ENCODE assay signal across 21 mouse cellular contexts in genomic region chr14:79489150-79489549, GRCm38 (mm10). TPM values are rescaled to one million over a fixed set of nuclear protein-coding genes. Genes with fewer than 3 reads are reported as not detected.
DNase-seq lines count a peak whose midpoint lies in the region; ATAC-seq and TF ChIP-seq lines count a peak whose summit lies in the region.
"Had no signal": no experiment of that assay in that cellular context is flagged by ENCODE, and none has a peak within 500 bp of the region (broad histone marks: within the 10 kb centered on the region; RNA-seq: fewer than 3 reads in every experiment).

No protein-coding gene starts in this region.

- intact Hi-C loops in heart, adult 2 months (cut with DNase I) = loop anchor here (2.0 kb wide), 1 partner anchor 98 kb away; the partner anchor contains the start of gene Sugt1

- no peaks in the 10 kb centered on the region for H3K27me3 ChIP-seq in heart, adult 2 months (ENCODE audit: control insufficient read depth, insufficient read depth, low read length)
- H3K27me3 ChIP-seq in heart, embryonic 11.5 days (ENCODE audit: control insufficient read depth, insufficient read depth, low read length) = no peaks in the 10 kb centered on the region
- H3K27me3 ChIP-seq in kidney, embryonic 14.5 days (ENCODE audit: control insufficient read depth, insufficient read depth, low read length) = no peaks in the 10 kb centered on the region
- no peaks in the 10 kb centered on the region for H3K27me3 ChIP-seq in small intestine, adult 2 months (ENCODE audit: control insufficient read depth, insufficient read depth, low read length)
- H3K27me3 ChIP-seq: limb, embryonic 15.5 days; midbrain, embryonic 15.5 days had no signal

- 0 out of 2 replicates have a peak overlapping the region, but pooled peaks have one; percentile 19 for H3K9ac ChIP-seq in heart, adult 2 months (ENCODE audit: low read depth, low read length)
- no peak overlapping the region for H3K9ac ChIP-seq in heart, embryonic 11.5 days (ENCODE audit: low read depth, low read length)
- H3K9ac ChIP-seq in kidney, embryonic 14.5 days (ENCODE audit: low read depth, low read length) = no peak overlapping the region
- H3K9ac ChIP-seq: hindbrain, embryonic 13.5 days; limb, embryonic 15.5 days; liver, postnatal 0 days; midbrain, embryonic 15.5 days had no signal

- DNase-seq in heart, adult 2 months = peak in 1 of 2 experiments; percentile 38
- DNase-seq in kidney, adult 9 months = peak; percentile 61
- peak; percentile 23 for DNase-seq in lung, postnatal 10 days
- DNase-seq in lung, postnatal 14 days = no peak
- no peak for DNase-seq in layer of hippocampus, adult 9-11 months
- DNase-seq: left cerebral cortex, postnatal 4 days; liver, postnatal 0 days had no signal

- H3K9me3 ChIP-seq in heart, embryonic 11.5 days (replicated peaks; ENCODE audit: control insufficient read depth, low read length) = no peaks in the 10 kb centered on the region
- H3K9me3 ChIP-seq in kidney, embryonic 14.5 days (ENCODE audit: control insufficient read depth, low read length) = no peaks in the 10 kb centered on the region
- H3K9me3 ChIP-seq: heart, embryonic 10.5 days; hindbrain, embryonic 13.5 days; limb, embryonic 15.5 days; midbrain, embryonic 10.5 days; midbrain, embryonic 15.5 days had no signal

- H3K4me3 ChIP-seq in heart, adult 2 months = no peak overlapping the region
- no peak overlapping the region for H3K4me3 ChIP-seq in heart, embryonic 11.5 days (ENCODE audit: low read depth, low read length)
- H3K4me3 ChIP-seq in kidney, embryonic 14.5 days (ENCODE audit: low read length) = no peak overlapping the region
- H3K4me3 ChIP-seq in small intestine, adult 2 months (ENCODE audit: low read depth, low read length) = peak overlapping the region; percentile 7; the same call in 1 of the 2 replicates
- H3K4me3 ChIP-seq: erythroblast, embryonic 14.5 days; heart, embryonic 10.5 days; hindbrain, embryonic 13.5 days; layer of hippocampus, adult 2 months; limb, embryonic 15.5 days; midbrain, embryonic 10.5 days; midbrain, embryonic 15.5 days had no signal

- peak overlapping the region; percentile 89 for H3K27ac ChIP-seq in heart, adult 2 months
- H3K27ac ChIP-seq in heart, embryonic 11.5 days (ENCODE audit: low read depth, low read length) = no peak overlapping the region
- no peak overlapping the region for H3K27ac ChIP-seq in kidney, embryonic 14.5 days (ENCODE audit: low read depth, low read length)
- no peak overlapping the region for H3K27ac ChIP-seq in small intestine, adult 2 months (ENCODE audit: insufficient read depth, low read depth, low read length)
- H3K27ac ChIP-seq: heart, embryonic 10.5 days; hindbrain, embryonic 13.5 days; kidney, postnatal 0 days; layer of hippocampus, adult 2 months; limb, embryonic 15.5 days; midbrain, embryonic 10.5 days; midbrain, embryonic 15.5 days had no signal

- no peak for TF ChIP-seq CTCF in heart, adult 2 months (IDR thresholded peaks at IDR 0.05)
- TF ChIP-seq CTCF in small intestine, adult 2 months (IDR thresholded peaks at IDR 0.05; ENCODE audit: extremely low read depth, insufficient read length, insufficient replicate concordance, low read depth, low read length) = no peak

- ATAC-seq in heart, embryonic 11.5 days (replicated peaks; ENCODE audit: insufficient number of reproducible peaks, low FRiP score, low TSS enrichment) = no peak
- ATAC-seq in kidney, embryonic 14.5 days (ENCODE audit: low FRiP score, low TSS enrichment) = no peak
- ATAC-seq: CD4-positive, CD25-positive, alpha-beta regulatory T cell, adult 4 months; forebrain, embryonic 16.5 days; liver, postnatal 0 days; midbrain, embryonic 15.5 days had no signal

- peaks cover 5% of the 10 kb centered on the region for H3K36me3 ChIP-seq in heart, adult 2 months (ENCODE audit: control insufficient read depth, insufficient read depth, low read length)
- 0 out of 2 replicates have a peak, but pooled peaks cover 2% of the 10 kb centered on the region for H3K36me3 ChIP-seq in heart, embryonic 11.5 days (ENCODE audit: control insufficient read depth, insufficient read depth, low read length)
- H3K36me3 ChIP-seq in kidney, embryonic 14.5 days (ENCODE audit: control insufficient read depth, insufficient read depth, low read length) = no peaks in the 10 kb centered on the region
- peaks cover 6% of the 10 kb centered on the region; the same call in 1 of the 2 replicates for H3K36me3 ChIP-seq in small intestine, adult 2 months (ENCODE audit: control insufficient read depth, insufficient read depth, low read length)
- H3K36me3 ChIP-seq: hindbrain, embryonic 13.5 days; limb, embryonic 15.5 days; midbrain, embryonic 15.5 days had no signal

- no peak overlapping the region for H3K4me2 ChIP-seq in heart, embryonic 11.5 days
- no peak overlapping the region for H3K4me2 ChIP-seq in kidney, embryonic 14.5 days (replicated peaks; ENCODE audit: low read depth, low read length)
- H3K4me2 ChIP-seq: hindbrain, embryonic 13.5 days; limb, embryonic 15.5 days; midbrain, embryonic 15.5 days had no signal

- peaks cover 6% of the 10 kb centered on the region for H3K79me2 ChIP-seq in heart, adult 2 months (replicated peaks; ENCODE audit: control insufficient read depth, insufficient read depth, low read length)

- WGBS in heart, adult 2 months = 51% methylated on average over 12 of the region's 12 CpGs
- 82% methylated on average over 12 of the region's 12 CpGs for WGBS in heart, embryonic 11.5 days (ENCODE audit: insufficient replicate concordance)
- 71% methylated on average over 12 of the region's 12 CpGs for WGBS in kidney, embryonic 14.5 days
- 35% methylated on average over 12 of the region's 12 CpGs for WGBS in small intestine, adult 2 months

- no peak for TF ChIP-seq POLR2A in heart, adult 2 months (IDR thresholded peaks at IDR 0.05; ENCODE audit: insufficient read depth, low read depth, low read length)
- TF ChIP-seq POLR2A in small intestine, adult 2 months (IDR thresholded peaks at IDR 0.05; ENCODE audit: low read depth, low read length) = no peak

- no peak for TF ChIP-seq EP300 in heart, adult 2 months (IDR thresholded peaks at IDR 0.05; ENCODE audit: insufficient read depth, low read depth, low read length)

- peaks cover 17% of the 10 kb centered on the region for H3K4me1 ChIP-seq in heart, adult 2 months (ENCODE audit: control insufficient read depth, insufficient read depth, low read length)
- H3K4me1 ChIP-seq in heart, embryonic 11.5 days (ENCODE audit: control insufficient read depth, insufficient read depth, low read length) = peaks cover 17% of the 10 kb centered on the region
- peaks cover 13% of the 10 kb centered on the region; the same call in 1 of the 2 replicates for H3K4me1 ChIP-seq in kidney, embryonic 14.5 days (ENCODE audit: control insufficient read depth, insufficient read depth, low read length)
- H3K4me1 ChIP-seq in small intestine, adult 2 months (ENCODE audit: control insufficient read depth, insufficient read depth, insufficient read length, low read length) = peaks cover 20% of the 10 kb centered on the region

RNA-seq across cellular contexts. Expression of gene Wbp4, which starts 7.8 kb away (rescaled TPM):
- total RNA-seq in heart, adult 2 months (2021) = 10 to 100 TPM; 22.0 to 22.7 TPM
- polyA plus RNA-seq in heart, adult 2 months (2012; rRNA removed) = 3.7 and 7.0 TPM in 2 replicates
- polyA plus RNA-seq in heart, embryonic 11.5 days (2014; fragmentation: Nextera tagmentation; extraction: Ambion mirVana) = 35.7 and 38.2 TPM in 2 replicates
- 47.1 and 64.8 TPM in 2 replicates for polyA plus RNA-seq in kidney, embryonic 14.5 days (2014; fragmentation: Nextera tagmentation; extraction: Ambion mirVana)
- 0.98 and 2.0 TPM in 2 replicates for polyA plus RNA-seq in small intestine, adult 2 months (2012; rRNA removed)

RNA-seq across cellular contexts. Expression of gene Elf1, which starts 8.2 kb away (rescaled TPM):
- total RNA-seq in heart, adult 2 months (2021) = 10 to 100 TPM; 13.3 to 13.7 TPM
- polyA plus RNA-seq in heart, adult 2 months (2012; rRNA removed) = 6.6 and 11.3 TPM in 2 replicates
- 8.3 and 8.6 TPM in 2 replicates for polyA plus RNA-seq in heart, embryonic 11.5 days (2014; fragmentation: Nextera tagmentation; extraction: Ambion mirVana)
- polyA plus RNA-seq in kidney, embryonic 14.5 days (2014; fragmentation: Nextera tagmentation; extraction: Ambion mirVana) = 13.9 and 18.5 TPM in 2 replicates
- 6.4 and 20.1 TPM in 2 replicates for polyA plus RNA-seq in small intestine, adult 2 months (2012; rRNA removed)

RNA-seq across cellular contexts. Expression of gene Kbtbd6, which starts 37.5 kb away (rescaled TPM):
- under 1 TPM; 0.10 to 0.14 TPM for total RNA-seq in heart, adult 2 months (2021)
- 0.08 and 0.20 TPM in 2 replicates for polyA plus RNA-seq in heart, adult 2 months (2012; rRNA removed)
- polyA plus RNA-seq in heart, embryonic 11.5 days (2014; fragmentation: Nextera tagmentation; extraction: Ambion mirVana) = 2.5 and 3.2 TPM in 2 replicates
- 2.9 and 3.2 TPM in 2 replicates for polyA plus RNA-seq in kidney, embryonic 14.5 days (2014; fragmentation: Nextera tagmentation; extraction: Ambion mirVana)
- 0.65 and 0.66 TPM in 2 replicates for polyA plus RNA-seq in small intestine, adult 2 months (2012; rRNA removed)
- total RNA-seq: gastrocnemius, adult 8-10 months had no signal
- polyA plus RNA-seq: CD4-positive, CD25-positive, alpha-beta regulatory T cell, adult 4 months had no signal

Comparison
In these comparisons a context has a peak if more than half of its experiments do, and no peak if none do; other contexts are left out.
1. DNase-seq: peak in kidney, adult 9 months (single experiment) and lung, postnatal 10 days (single experiment); none in lung, postnatal 14 days (single experiment) and layer of hippocampus, adult 9-11 months (single experiment).